Mouse (Mus musculus): Measurements from ENCODE around the gene Cacnb3.

DNA sequence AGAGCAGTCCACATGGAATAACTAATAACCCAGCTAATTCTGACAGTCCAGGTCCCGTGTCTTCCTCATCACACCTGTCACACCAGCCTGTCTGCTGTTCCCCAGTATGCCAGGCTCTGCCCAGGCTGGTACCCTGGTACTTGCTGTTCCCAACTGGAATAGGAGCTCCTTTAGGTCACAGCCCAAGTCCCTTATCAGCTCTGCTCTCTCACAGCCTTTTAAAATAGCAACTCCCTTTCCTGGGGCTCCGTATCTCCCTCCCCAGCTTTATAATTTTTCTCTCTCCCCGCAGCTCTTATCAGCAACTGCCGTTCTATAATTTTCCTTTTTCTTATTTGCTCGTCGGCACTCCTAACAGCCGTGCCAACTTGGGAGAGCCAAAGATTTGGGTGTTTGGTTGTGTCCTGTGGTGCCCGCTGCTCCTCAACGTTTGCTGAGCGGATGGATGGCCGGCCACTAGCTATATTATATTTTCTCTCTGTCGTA, 24.5 kb upstream of the Cacnb3 start:
- TF ChIP-seq CTCF (IDR thresholded peaks at IDR 0.05; ENCODE audit: low read depth, low read length) (no peak), POLR2A (IDR thresholded peaks at IDR 0.05; ENCODE audit: extremely low read depth, insufficient read depth, low read length) (no peak)

Measured in liver, adult 2 months (tissue).